Mouse (Mus musculus) brain, embryonic 14.5 days (tissue): ENCODE results near the gene Plxna2.

Experiments
- CTCF ChIP-seq: fragments of 200-500 bp; IDR thresholded peaks from 2 replicates; pipeline ENCODE4 v1.5.1; 2012; ENCODE audit warnings: inconsistent platforms, mild to moderate bottlenecking, moderate library complexity, borderline replicate concordance; ENCODE audit not compliant: insufficient read depth, insufficient read length; ENCODE audit errors: extremely low read depth
- POLR2A ChIP-seq: fragments of 200-500 bp; IDR thresholded peaks from 2 replicates; pipeline ENCODE4 v1.6.1; 2012; ENCODE audit warnings: mild to moderate bottlenecking, inconsistent platforms, borderline replicate concordance; ENCODE audit not compliant: poor library complexity, insufficient read depth, insufficient read length, severe bottlenecking; ENCODE audit errors: extremely low read depth

- TF ChIP-seq CTCF (no peak), POLR2A (no peak)
Observed at GRCm38 (mm10) chr1:194631574-194631973, 13.6 kb downstream of the Plxna2 start.
